Mouse (Mus musculus) heart, postnatal 0 days (tissue): ENCODE results near the gene Elane. TPM values are rescaled to one million over a fixed set of nuclear protein-coding genes. Genes with fewer than 3 reads are reported as not detected.
A peak's percentile ranks its signal among the peaks of the same experiment; 100 is the strongest.
"Not testable (repeated sequence)": the region's sequence is repeated elsewhere in the genome, so short reads cannot be mapped to it uniquely, and the experiment has no call there.

Source experiments
- ATAC-seq: fragments of 200-750 bp; cut with Nextera tagmentation; 2 replicates; pipeline ENCODE4 v1.8.0; 2017; ENCODE audit warnings: low read depth, moderate number of reproducible peaks, moderate library complexity; ENCODE audit not compliant: insufficient read depth
- DNase-seq: peaks from one replicate; pipeline ENCODE4 v3.0.0-alpha.2; 2016; ENCODE audit warnings: low spot score
- H3K27ac ChIP-seq: fragments of 300-500 bp; sonication (generic); 2 replicates; pipeline ENCODE4 v1.5.1; 2014; ENCODE audit warnings: low read depth, mild to moderate bottlenecking
- H3K27me3 ChIP-seq: fragments of 300-500 bp; sonication (generic); 2 replicates; pipeline ENCODE4 v1.6.1; 2014; ENCODE audit warnings: low read length, mixed read lengths; ENCODE audit not compliant: control insufficient read depth, insufficient read depth
- H3K36me3 ChIP-seq: fragments of 300-500 bp; sonication (generic); replicated peaks from 2 replicates; pipeline ENCODE4 v1.6.1; 2014; ENCODE audit warnings: low read length, mixed read lengths; ENCODE audit not compliant: control insufficient read depth, insufficient read depth
- H3K4me1 ChIP-seq: fragments of 300-500 bp; sonication (generic); 2 replicates; pipeline ENCODE4 v1.6.1; 2014; ENCODE audit warnings: antibody characterized with exemption; ENCODE audit not compliant: control insufficient read depth, insufficient read depth
- H3K4me2 ChIP-seq: fragments of 300-500 bp; sonication (generic); 2 replicates; pipeline ENCODE4 v1.6.1; 2014; ENCODE audit warnings: low read depth, mild to moderate bottlenecking, low read length, moderate library complexity
- H3K4me3 ChIP-seq: fragments of 300-500 bp; sonication (generic); 2 replicates; pipeline ENCODE4 v1.5.1; 2014; ENCODE audit warnings: low read depth, low read length
- H3K9ac ChIP-seq: fragments of 300-500 bp; sonication (generic); replicated peaks from 2 replicates; pipeline ENCODE4 v1.6.1; 2014; ENCODE audit warnings: low read depth, low read length, mixed read lengths
- H3K9me3 ChIP-seq: fragments of 300-500 bp; sonication (generic); replicated peaks from 2 replicates; pipeline ENCODE4 v1.6.1; 2016; ENCODE audit warnings: low read length; ENCODE audit not compliant: control insufficient read depth
- CTCF ChIP-seq: IDR thresholded peaks from 2 replicates; pipeline ENCODE4 v1.5.1; 2016; ENCODE audit warnings: antibody characterized with exemption, control low read depth, low read depth
- EP300 ChIP-seq: IDR thresholded peaks from 2 replicates; pipeline ENCODE4 v1.6.1; 2016; ENCODE audit warnings: antibody characterized with exemption, low read depth
- WGBS: fragments of 180-500 bp; shearing (Covaris S2); extraction: QIAGEN DNeasy Blood & Tissue Kit; methylation state at CpG from one replicate; pipeline ENCODE4 v1.1.7; 2014; 5-methylcytosine and 5-hydroxymethylcytosine counted together
- polyA plus RNA-seq: library from polyadenylated mRNA; unstranded; fragments of >200 nt; fragmentation: Nextera tagmentation; extraction: Ambion mirVana; gene quantifications from 2 replicates; pipeline ENCODE4 v1.2.1, GENCODE M21; 2015
- total RNA-seq: library from RNA; depleted of rRNA; stranded (reverse); fragments of >200 nt; gene quantifications from 2 replicates; pipeline ENCODE4 v1.2.3, GENCODE M21; 2014; ENCODE audit warnings: low replicate concordance

Gene Elane
- total and polyA plus RNA-seq, 2 experiments from 2014 or later = not detected

DNA sequence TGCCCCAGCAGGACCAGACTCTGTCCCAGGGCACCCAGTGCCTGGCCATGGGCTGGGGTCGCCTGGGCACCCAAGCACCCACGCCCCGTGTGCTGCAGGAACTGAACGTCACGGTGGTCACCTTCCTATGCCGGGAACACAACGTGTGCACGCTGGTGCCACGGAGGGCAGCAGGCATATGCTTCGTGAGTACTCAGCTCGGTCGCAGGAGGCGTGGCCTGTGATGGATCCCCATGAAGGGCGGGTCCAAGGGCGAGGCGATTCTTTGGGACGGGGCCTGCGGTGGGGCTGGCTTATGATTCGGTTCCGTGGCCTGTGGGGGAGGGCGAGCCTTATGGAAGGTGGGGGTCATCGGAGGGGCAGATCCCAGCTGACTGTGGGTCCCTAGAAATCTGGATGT, 4.1 kb upstream of the Elane start:
- no peak for DNase-seq
- WGBS = 5% methylated on average over 22 of the region's 22 CpGs
- Histone ChIP-seq H3K4me1 (0 out of 2 replicates have a peak, but pooled peaks cover 11% of the 10 kb centered on the region), H3K4me2 (peak overlapping the region; percentile 30), H3K9me3 (no peaks in the 10 kb centered on the region), H3K27me3 (peaks cover 7% of the 10 kb centered on the region; the same call in 1 of the 2 replicates), H3K9ac (no peak overlapping the region), H3K4me3 (no peak overlapping the region), H3K27ac (no peak overlapping the region), H3K36me3 (no peaks in the 10 kb centered on the region)
- TF ChIP-seq CTCF = no peak
- TF ChIP-seq EP300 = no peak
- ATAC-seq = no peak

DNA sequence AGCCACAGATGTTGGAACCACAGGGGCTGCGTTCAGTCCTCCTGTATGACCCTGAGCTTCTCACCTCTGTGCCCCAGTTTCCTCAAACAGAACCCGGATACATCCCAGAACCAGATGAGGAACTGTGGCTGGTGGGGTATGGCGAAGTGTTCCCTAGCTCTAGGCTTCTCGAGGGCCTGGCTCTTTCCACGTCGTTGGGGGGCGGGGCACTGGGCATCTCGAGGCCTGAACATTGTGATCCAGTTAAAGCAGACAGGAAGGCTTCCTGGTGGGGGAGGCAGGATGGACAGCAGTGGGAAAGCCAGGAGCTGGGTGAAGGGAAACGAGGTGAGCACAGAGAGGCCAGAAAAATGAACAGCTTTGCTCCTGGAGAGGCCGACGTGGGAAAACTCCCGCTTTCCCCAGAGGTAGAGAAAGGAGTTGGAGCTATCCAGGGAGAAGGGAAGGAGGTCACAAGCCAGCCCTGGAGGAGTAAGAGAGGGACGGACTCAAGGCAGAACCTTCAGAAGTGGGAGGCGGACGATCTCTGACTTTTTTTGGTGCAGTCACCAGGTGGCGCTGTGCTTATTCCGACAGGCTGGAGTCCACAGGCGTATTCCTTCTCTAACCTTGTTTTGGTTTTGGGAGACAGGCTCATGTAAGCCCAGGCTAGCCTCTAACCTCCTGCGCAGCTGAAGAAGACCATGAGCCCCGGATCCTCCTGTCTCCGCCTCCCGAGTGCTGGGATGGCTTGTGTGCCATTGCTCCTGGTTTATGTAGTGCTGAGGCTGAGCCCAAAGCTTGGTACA, 2.6 kb upstream of the Elane start:
- Histone ChIP-seq H3K27me3 (peaks cover 10% of the 10 kb centered on the region; the same call in 1 of the 2 replicates), H3K4me1 (0 out of 2 replicates have a peak, but pooled peaks cover 11% of the 10 kb centered on the region), H3K36me3 (no peaks in the 10 kb centered on the region), H3K9me3 (no peaks in the 10 kb centered on the region), H3K4me3 (no peak overlapping the region), H3K9ac (no peak overlapping the region), H3K27ac (no peak overlapping the region), H3K4me2 (no peak overlapping the region)
- TF ChIP-seq CTCF = peak; percentile 73
- TF ChIP-seq EP300 = no peak
- ATAC-seq (peak; percentile 49), DNase-seq (peak; percentile 69)
- 20% methylated on average over 22 of the region's 22 CpGs for WGBS

DNA sequence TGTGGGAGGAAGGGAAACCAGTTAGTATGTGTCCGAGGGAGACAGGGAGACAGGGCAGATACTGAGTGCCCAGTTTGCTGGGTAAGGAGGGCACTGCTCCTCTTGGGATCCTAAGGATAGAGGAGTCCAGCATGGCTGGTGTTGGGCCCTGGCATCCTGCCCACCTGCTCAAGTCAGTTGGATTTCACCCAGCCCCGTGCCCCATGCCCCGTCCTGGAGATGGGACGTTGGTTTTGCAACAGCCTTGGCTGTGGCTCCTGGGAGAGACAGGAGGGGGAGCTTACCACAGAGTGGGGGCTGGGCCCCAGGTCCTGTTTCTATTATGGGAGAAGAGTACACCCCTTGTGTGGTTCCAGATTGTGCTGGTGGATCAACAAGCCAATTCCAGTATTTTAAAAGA, 1.6 kb upstream of the Elane start:
- H3K36me3 ChIP-seq = no peaks in the 10 kb centered on the region
- H3K27ac ChIP-seq = 0 out of 2 replicates have a peak overlapping the region, but pooled peaks have one; percentile 8
- no peak overlapping the region for H3K4me2 ChIP-seq
- DNase-seq (no peak), ATAC-seq (peak; percentile 18; the same call in 1 of the 2 replicates)
- TF ChIP-seq EP300 = no peak
- TF ChIP-seq CTCF = no peak; the same call in 1 of the 2 replicates
- H3K9me3 ChIP-seq = no peaks in the 10 kb centered on the region
- 33% methylated on average over 4 of the region's 4 CpGs for WGBS
- no peak overlapping the region for H3K4me3 ChIP-seq
- H3K4me1 ChIP-seq = 0 out of 2 replicates have a peak, but pooled peaks cover 11% of the 10 kb centered on the region
- H3K9ac ChIP-seq = no peak overlapping the region
- peaks cover 10% of the 10 kb centered on the region; the same call in 1 of the 2 replicates for H3K27me3 ChIP-seq

DNA sequence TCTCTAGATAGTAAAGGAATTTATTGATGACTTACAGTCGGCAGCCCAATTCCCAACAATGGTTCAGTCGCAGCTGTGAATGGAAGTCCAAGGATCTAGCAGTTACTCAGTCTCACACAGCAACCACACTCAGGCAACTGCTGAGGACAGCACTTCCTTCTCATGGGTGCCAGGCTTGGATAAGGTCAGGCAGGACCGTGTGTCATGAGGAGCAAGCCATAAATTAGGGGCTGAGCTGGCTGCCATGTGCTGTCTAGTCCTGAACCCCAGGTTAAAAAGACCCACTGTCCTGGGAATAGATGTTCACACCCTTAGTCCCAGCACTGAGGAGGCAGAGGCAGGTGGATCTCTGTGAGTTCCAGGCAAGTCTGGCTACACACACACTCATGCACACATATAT, 1.1 kb upstream of the Elane start:
- not testable (repeated sequence) for H3K36me3 ChIP-seq, ATAC-seq, DNase-seq, H3K4me3 ChIP-seq, H3K27me3 ChIP-seq, H3K9ac ChIP-seq, H3K27ac ChIP-seq, H3K4me2 ChIP-seq, H3K9me3 ChIP-seq
- 52% methylated on average over 2 of the region's 3 CpGs for WGBS
- H3K4me1 ChIP-seq = 0 out of 2 replicates have a peak, but pooled peaks cover 11% of the 10 kb centered on the region

DNA sequence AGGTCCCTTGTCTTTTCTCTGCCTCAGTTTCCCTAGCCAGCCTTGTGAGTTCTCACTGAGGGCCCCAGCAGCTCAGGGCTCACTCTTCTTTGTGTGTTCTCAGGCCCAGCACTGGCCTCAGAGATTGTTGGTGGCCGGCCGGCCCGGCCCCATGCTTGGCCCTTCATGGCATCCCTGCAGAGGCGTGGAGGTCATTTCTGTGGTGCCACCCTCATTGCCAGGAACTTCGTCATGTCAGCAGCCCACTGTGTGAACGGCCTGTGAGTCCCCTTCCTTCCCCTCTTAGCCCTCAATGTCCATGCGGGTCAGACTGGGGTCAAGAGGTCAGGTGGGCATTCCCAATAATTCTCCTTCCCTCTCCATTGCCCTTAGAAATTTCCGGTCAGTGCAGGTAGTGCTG, 564 bp downstream of the Elane start:
- TF ChIP-seq CTCF (no peak), EP300 (no peak)
- H3K4me3 ChIP-seq = no peak overlapping the region
- H3K4me2 ChIP-seq = no peak overlapping the region
- H3K9ac ChIP-seq = no peak overlapping the region
- no peak overlapping the region for H3K27ac ChIP-seq
- ATAC-seq = no peak
- DNase-seq = no peak
- peaks cover 10% of the 10 kb centered on the region; the same call in 1 of the 2 replicates for H3K27me3 ChIP-seq
- H3K36me3 ChIP-seq = no peaks in the 10 kb centered on the region
- 84% methylated on average over 8 of the region's 8 CpGs for WGBS
- no peaks in the 10 kb centered on the region for H3K9me3 ChIP-seq
- H3K4me1 ChIP-seq = 0 out of 2 replicates have a peak, but pooled peaks cover 11% of the 10 kb centered on the region
